Mouse (Mus musculus) lung, postnatal 0 days (tissue): ENCODE data around the gene Rxfp4.

Experiments
- CTCF ChIP-seq: IDR thresholded peaks from 2 replicates; pipeline ENCODE4 v1.5.1; 2016; ENCODE audit warnings: antibody characterized with exemption, mild to moderate bottlenecking
- EP300 ChIP-seq: IDR thresholded peaks from 2 replicates; pipeline ENCODE4 v1.6.1; 2016; ENCODE audit warnings: antibody characterized with exemption, mild to moderate bottlenecking, control low read depth

GRCm38 (mm10) chr3:88624951-88625350 is 28.0 kb downstream of the Rxfp4 start:
- TF ChIP-seq CTCF (no peak), EP300 (no peak)
